Mouse (Mus musculus) CH12F3 (cell line): ENCODE data around the gene 9230104L09Rik.

Source experiments
- in situ Hi-C: fragments of 300-500 bp; cut with MboI; formaldehyde crosslinking; loops from 2 replicates; pipeline ENCODE4 v1.14.3; 2020; ENCODE audit warnings: low sequenced_read_pairs

9230104L09Rik gene

GRCm38 (mm10) chr2:148857506-148857905, 7.3 kb downstream of the 9230104L09Rik start:
- in situ Hi-C loops: no loop called here

- in situ Hi-C loops: no loop called here
Measured at GRCm38 (mm10) chr2:148856630-148857400, 8.0 kb downstream of the 9230104L09Rik start.

DNA sequence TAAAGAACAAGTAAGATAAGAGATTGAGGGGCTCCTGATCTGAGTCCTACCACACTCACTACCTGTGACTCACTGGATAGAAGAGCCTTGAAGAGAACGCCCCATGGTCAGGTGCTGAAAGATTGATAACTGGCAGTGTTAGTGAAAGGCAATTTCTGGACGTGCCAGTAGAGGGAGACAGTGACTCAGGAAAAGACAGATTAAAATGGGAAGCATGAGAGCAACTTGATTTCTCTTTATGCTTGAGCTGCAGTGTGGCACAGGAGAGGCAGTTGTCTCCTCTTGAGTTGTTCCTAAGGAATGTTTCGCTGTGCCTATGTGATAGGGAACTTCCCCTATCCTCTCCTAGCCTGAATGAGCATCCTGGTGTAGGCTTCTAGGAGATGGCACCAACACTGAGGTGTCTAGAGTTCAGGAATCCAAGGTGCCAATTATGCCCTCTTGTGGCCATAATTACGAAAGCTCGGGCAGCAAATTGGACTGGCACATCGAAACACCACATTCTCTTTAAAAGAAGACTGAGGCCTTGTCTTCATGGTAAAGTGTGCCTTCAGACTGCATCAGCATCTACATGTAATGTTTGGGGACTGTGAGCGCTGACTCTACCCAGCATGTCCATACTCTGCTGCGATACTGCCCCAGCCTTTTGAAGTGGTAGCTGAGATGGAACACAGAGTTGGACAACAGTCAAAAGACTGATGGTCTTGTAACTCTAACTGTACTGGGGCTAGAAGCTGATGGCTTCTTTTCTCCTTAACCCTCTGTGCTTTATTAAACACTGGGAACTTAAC, 13.5 kb downstream of the 9230104L09Rik start:
- in situ Hi-C loops: loop anchor here (5.0 kb wide), 1 partner anchor 51 kb away; no protein-coding TSS in a partner anchor

- in situ Hi-C loops: no loop called here
Measured at GRCm38 (mm10) chr2:148839224-148839623, 25.6 kb downstream of the 9230104L09Rik start.

DNA sequence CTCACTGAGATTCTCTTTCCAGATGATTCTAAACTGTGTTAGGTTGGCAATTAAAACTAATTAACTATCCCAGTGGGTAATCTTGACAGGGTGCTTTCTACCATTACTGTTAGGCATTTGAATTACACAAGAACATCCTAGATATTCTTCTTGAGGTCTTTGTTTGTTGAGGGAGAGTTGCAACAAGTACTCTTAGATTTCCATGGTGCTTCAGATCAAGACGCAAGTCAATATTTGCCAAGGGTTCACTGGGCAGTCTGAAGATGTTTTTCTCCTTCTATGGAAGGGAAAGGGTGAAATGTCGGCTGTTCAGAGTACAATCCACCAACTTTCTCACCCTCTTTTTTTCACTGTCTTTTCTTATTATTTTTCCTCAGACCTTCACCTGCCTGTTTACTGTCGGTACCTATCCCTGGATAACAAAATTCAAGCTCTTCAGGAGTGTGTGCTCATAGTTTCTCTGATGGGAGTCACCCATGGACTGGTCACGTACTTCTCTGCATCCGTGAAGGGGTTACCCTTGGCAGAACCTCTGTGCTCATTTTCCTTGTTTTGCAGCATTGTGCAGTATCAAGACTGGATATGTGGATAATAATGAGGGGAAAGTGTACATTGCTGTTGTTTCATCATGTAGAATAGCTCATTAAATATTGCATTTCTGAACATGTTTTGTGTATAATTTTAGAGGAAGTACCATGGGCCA, 26.6 kb downstream of the 9230104L09Rik start:
- in situ Hi-C loops: no loop called here

DNA sequence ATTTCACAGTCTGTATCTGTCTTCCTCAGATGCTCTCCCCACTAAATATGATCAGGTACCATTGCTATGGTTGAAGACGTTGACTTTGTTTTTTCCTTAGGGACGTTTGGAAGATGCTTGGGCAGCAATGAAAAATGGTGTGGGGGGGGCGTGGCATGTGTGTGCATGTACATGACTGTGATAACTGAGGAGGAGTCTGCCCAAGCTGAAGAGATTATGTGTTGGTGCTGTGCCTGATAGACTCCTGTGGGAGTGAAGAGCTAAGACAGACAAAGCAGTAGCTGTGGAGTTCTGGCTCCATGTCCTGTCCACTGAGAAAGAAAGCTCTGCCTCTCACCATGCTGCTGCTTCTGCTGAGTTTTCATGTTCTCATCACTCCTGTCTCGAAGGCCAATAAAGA, 29.9 kb downstream of the 9230104L09Rik start, which contains the start of gene Cst9:
Gene Cst9 (plus strand): TSS at position 236 of the 400 bp plus-strand sequence.
- in situ Hi-C loops: no loop called here

DNA sequence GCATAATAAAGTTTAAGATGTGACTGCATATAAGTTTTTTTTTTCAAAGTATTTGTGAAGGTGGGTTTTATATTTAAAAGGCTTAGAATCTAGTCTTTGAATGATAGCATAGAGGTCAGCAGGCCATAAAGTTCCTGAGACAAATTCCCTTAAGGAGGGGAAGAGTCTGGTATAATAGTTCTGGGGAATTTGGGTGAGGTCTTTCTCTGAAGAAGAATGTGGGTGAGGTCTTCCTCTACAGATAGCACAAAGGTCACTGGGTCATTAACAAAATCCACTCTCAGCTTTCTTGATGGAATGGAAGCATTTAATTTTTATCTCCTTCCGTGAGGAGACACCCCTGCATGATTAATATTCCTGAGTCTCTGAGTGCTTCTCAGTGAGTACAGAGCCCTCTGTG, 38.9 kb downstream of the 9230104L09Rik start:
- in situ Hi-C loops: no loop called here

- in situ Hi-C loops: no loop called here
Measured at GRCm38 (mm10) chr2:148819909-148820308, 44.9 kb downstream of the 9230104L09Rik start, which contains the start of gene Cst13. Gene Cst13 (plus strand): TSS chr2:148820081.

GRCm38 (mm10) chr2:148806696-148807095, 58.1 kb downstream of the 9230104L09Rik start:
- in situ Hi-C loops: no loop called here

- in situ Hi-C loops: no loop called here
Measured at GRCm38 (mm10) chr2:148801491-148801921, 63.3 kb downstream of the 9230104L09Rik start.

DNA sequence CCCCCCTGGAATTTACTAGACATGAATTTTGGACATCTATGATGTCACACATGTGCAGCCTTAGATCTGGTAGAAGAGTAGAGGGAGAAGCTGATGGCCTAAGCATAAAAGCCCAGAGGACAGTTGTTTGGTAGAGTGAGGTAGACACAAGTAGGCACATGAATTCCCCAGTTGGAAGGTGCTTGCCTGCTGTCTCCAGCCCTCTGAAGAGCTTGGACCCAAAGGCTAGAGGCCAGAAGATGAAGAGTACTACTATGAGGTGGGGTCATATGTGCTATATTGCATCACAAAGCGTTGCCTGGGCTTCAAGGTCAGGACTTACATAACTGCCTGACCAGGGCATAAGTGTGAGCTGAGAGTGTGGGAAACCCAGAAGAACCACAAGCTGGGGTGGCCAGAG, 66.4 kb downstream of the 9230104L09Rik start, which contains the start of gene Cst8:
Gene Cst8 (plus strand): TSS at position 301 of the 400 bp plus-strand sequence.
- in situ Hi-C loops: no loop called here
